Mouse (Mus musculus): ENCODE results near the gene Gm17655.
"Not testable (repeated sequence)": the region's sequence is repeated elsewhere in the genome, so short reads cannot be mapped to it uniquely, and the experiment has no call there.

Gene Gm17655

GRCm38 (mm10) chr5:110072413-110072812, at the start of gene Gm17655:
TSS of gene Gm17655 (minus strand) at chr5:110072513.
- not testable (repeated sequence) for DNase-seq

GRCm38 (mm10) chr5:110109991-110110441, 37.7 kb upstream of the Gm17655 start, which contains the start of gene Zfp605:
TSS of gene Zfp605 (plus strand) at chr5:110110092.
- peak; percentile 99 for DNase-seq

- no peak for DNase-seq
Observed at GRCm38 (mm10) chr5:110108305-110108628, 36.0 kb upstream of the Gm17655 start.

- peak; percentile 100 for DNase-seq
Observed at GRCm38 (mm10) chr5:110107581-110108304, 35.4 kb upstream of the Gm17655 start, which contains the start of gene Gtpbp6. TSS of gene Gtpbp6 (minus strand) at chr5:110108197.

GRCm38 (mm10) chr5:110106901-110107564, 34.7 kb upstream of the Gm17655 start:
- DNase-seq = peak; percentile 97

- DNase-seq = peak; percentile 90
Observed at GRCm38 (mm10) chr5:110106140-110106871, 34.0 kb upstream of the Gm17655 start.

- peak; percentile 94 for DNase-seq
Observed at GRCm38 (mm10) chr5:110104616-110105380, 32.5 kb upstream of the Gm17655 start.

- peak; percentile 92 for DNase-seq
Observed at GRCm38 (mm10) chr5:110103901-110104615, 31.7 kb upstream of the Gm17655 start.

GRCm38 (mm10) chr5:110102853-110103625, 30.7 kb upstream of the Gm17655 start:
- peak; percentile 89 for DNase-seq

GRCm38 (mm10) chr5:110102429-110102828, 30.1 kb upstream of the Gm17655 start:
- peak; percentile 89 for DNase-seq

GRCm38 (mm10) chr5:110101716-110102347, 29.5 kb upstream of the Gm17655 start:
- DNase-seq = peak; percentile 95

- DNase-seq = peak; percentile 95
Observed at GRCm38 (mm10) chr5:110100921-110101631, 28.8 kb upstream of the Gm17655 start.

GRCm38 (mm10) chr5:110099656-110100580, 27.6 kb upstream of the Gm17655 start, which contains the start of gene Plcxd1:
TSS of gene Plcxd1 (plus strand) at chr5:110099969.
- no peak for DNase-seq

GRCm38 (mm10) chr5:110098991-110099477, 26.7 kb upstream of the Gm17655 start:
- peak; percentile 79 for DNase-seq

- DNase-seq = no peak
Observed at GRCm38 (mm10) chr5:110094847-110095213, 22.5 kb upstream of the Gm17655 start.

GRCm38 (mm10) chr5:110094030-110094846, 21.9 kb upstream of the Gm17655 start, which contains the start of gene Gm35315:
TSS of gene Gm35315 (minus strand) at chr5:110094420.
- peak; percentile 99 for DNase-seq

GRCm38 (mm10) chr5:110091546-110091945, 19.2 kb upstream of the Gm17655 start:
- DNase-seq = no peak

Measured in heart, adult 11 months (tissue).